ENCODE assay signal across 9 mouse cellular contexts in genomic region chr10:61466873-61467272, GRCm38 (mm10). TPM values are rescaled to one million over a fixed set of nuclear protein-coding genes. Genes with fewer than 3 reads are reported as not detected.
DNase-seq lines count a peak whose midpoint lies in the region; ATAC-seq and TF ChIP-seq lines count a peak whose summit lies in the region.
"Had no signal": no experiment of that assay in that cellular context is flagged by ENCODE, and none has a peak within 500 bp of the region (broad histone marks: within the 10 kb centered on the region; RNA-seq: fewer than 3 reads in every experiment).

No protein-coding gene starts in this region.

- no peaks in the 10 kb centered on the region for H3K9me3 ChIP-seq in embryonic facial prominence, embryonic 11.5 days (replicated peaks; ENCODE audit: control insufficient read depth, low read length)
- no peaks in the 10 kb centered on the region for H3K9me3 ChIP-seq in liver, embryonic 13.5 days (replicated peaks)
- H3K9me3 ChIP-seq: hindbrain, embryonic 15.5 days had no signal

- H3K9ac ChIP-seq in embryonic facial prominence, embryonic 11.5 days (replicated peaks; ENCODE audit: low read length), result no peak overlapping the region
- H3K9ac ChIP-seq in liver, embryonic 13.5 days, result no peak overlapping the region
- H3K9ac ChIP-seq: hindbrain, embryonic 15.5 days had no signal

- no peak for ATAC-seq in embryonic facial prominence, embryonic 11.5 days (replicated peaks; ENCODE audit: insufficient number of reproducible peaks, low FRiP score, low TSS enrichment, low read depth)
- no peak; the same call in 1 of the 2 replicates for ATAC-seq in liver, embryonic 13.5 days (ENCODE audit: low read depth)

- 22% methylated on average over 5 of the region's 5 CpGs for WGBS in lung, adult 2 months
- WGBS in embryonic facial prominence, embryonic 11.5 days, result 26% methylated on average over 5 of the region's 5 CpGs
- WGBS in liver, embryonic 13.5 days (ENCODE audit: insufficient replicate concordance), result 23% methylated on average over 5 of the region's 5 CpGs

- no peaks in the 10 kb centered on the region for H3K4me1 ChIP-seq in lung, adult 2 months (ENCODE audit: control insufficient read depth, insufficient read depth, low read length)
- no peaks in the 10 kb centered on the region for H3K4me1 ChIP-seq in embryonic facial prominence, embryonic 11.5 days (ENCODE audit: control insufficient read depth, insufficient read depth, low read length)
- peaks cover 31% of the 10 kb centered on the region for H3K4me1 ChIP-seq in liver, embryonic 13.5 days (replicated peaks)
- H3K4me1 ChIP-seq: hindbrain, embryonic 15.5 days had no signal

- H3K27ac ChIP-seq in embryonic facial prominence, embryonic 11.5 days (replicated peaks; ENCODE audit: low read depth, low read length), result no peak overlapping the region
- H3K27ac ChIP-seq in liver, embryonic 13.5 days, result no peak overlapping the region
- H3K27ac ChIP-seq: hindbrain, embryonic 15.5 days had no signal

- no peak overlapping the region for H3K4me2 ChIP-seq in embryonic facial prominence, embryonic 11.5 days (ENCODE audit: low read depth, low read length)
- no peak overlapping the region for H3K4me2 ChIP-seq in liver, embryonic 13.5 days
- H3K4me2 ChIP-seq: hindbrain, embryonic 15.5 days had no signal

- TF ChIP-seq CTCF in lung, adult 2 months (IDR thresholded peaks at IDR 0.05; ENCODE audit: insufficient read depth, low read length), result peak; percentile 45

- peak; percentile 32 to 63 for DNase-seq in adrenal gland, postnatal 36 days
- DNase-seq in adrenal gland, adult 8-10 months, result no peak
- DNase-seq in lung, adult 2 months, result no peak
- no peak for DNase-seq in lung, adult 18-20 months
- peak; percentile 84 for DNase-seq in embryonic facial prominence, embryonic 11.5 days (ENCODE audit: low spot score)
- peak; percentile 44 for DNase-seq in liver, embryonic 13.5 days
- peak; percentile 58 for DNase-seq in skeletal muscle tissue, adult 2 months (ENCODE audit: low read depth, low spot score)
- DNase-seq in frontal cortex, postnatal 10 days (ENCODE audit: low spot score in 2 of 2), result no peak

- no peak overlapping the region for H3K4me3 ChIP-seq in lung, adult 2 months (replicated peaks; ENCODE audit: extremely low read depth, low read depth, low read length)
- no peak overlapping the region for H3K4me3 ChIP-seq in embryonic facial prominence, embryonic 11.5 days (ENCODE audit: low read depth, low read length)
- H3K4me3 ChIP-seq in liver, embryonic 13.5 days (replicated peaks), result no peak overlapping the region
- H3K4me3 ChIP-seq: hindbrain, embryonic 15.5 days had no signal

- TF ChIP-seq POLR2A in lung, adult 2 months (IDR thresholded peaks at IDR 0.05; ENCODE audit: borderline replicate concordance, extremely low read depth, low read depth, low read length), result no peak

- no peaks in the 10 kb centered on the region for H3K27me3 ChIP-seq in embryonic facial prominence, embryonic 11.5 days (ENCODE audit: control insufficient read depth, insufficient read depth, low read length)
- no peaks in the 10 kb centered on the region for H3K27me3 ChIP-seq in liver, embryonic 13.5 days
- H3K27me3 ChIP-seq: hindbrain, embryonic 15.5 days had no signal

- H3K36me3 ChIP-seq in embryonic facial prominence, embryonic 11.5 days (replicated peaks; ENCODE audit: control insufficient read depth, insufficient read depth, low read depth, low read length), result no peaks in the 10 kb centered on the region
- H3K36me3 ChIP-seq in liver, embryonic 13.5 days, result no peaks in the 10 kb centered on the region
- H3K36me3 ChIP-seq: hindbrain, embryonic 15.5 days had no signal

RNA-seq across cellular contexts. Expression of gene Lrrc20, which starts 8.7 kb away (rescaled TPM):
- 10 to 100 TPM; 15.1 to 24.4 TPM for total RNA-seq in adrenal gland, postnatal 36 days (2021)
- 10 to 100 TPM; 11.9 to 29.3 (median 17.8) TPM for total RNA-seq in adrenal gland, adult 8-10 months (2022)
- polyA plus RNA-seq in lung, adult 2 months (2012; rRNA removed), result 11.3 and 21.1 TPM in 2 replicates
- polyA plus RNA-seq in embryonic facial prominence, embryonic 11.5 days (2014; fragmentation: Nextera tagmentation; extraction: Ambion mirVana), result 11.1 and 11.6 TPM in 2 replicates
- polyA plus RNA-seq in liver, embryonic 13.5 days (2015; fragmentation: Nextera tagmentation; extraction: Ambion mirVana), result 7.8 and 8.1 TPM in 2 replicates

RNA-seq across cellular contexts. Expression of gene Eif4ebp2, which starts 14.4 kb away (rescaled TPM):
- total RNA-seq in adrenal gland, postnatal 36 days (2021), result 100 to 1,000 TPM; 100 to 110 TPM
- total RNA-seq in adrenal gland, adult 8-10 months (2022), result 100 to 1,000 TPM in 1 of 4 experiments, 10 to 100 TPM in 3; 82.0 to 113 (median 91.2) TPM
- 101 and 132 TPM in 2 replicates for polyA plus RNA-seq in lung, adult 2 months (2012; rRNA removed)
- polyA plus RNA-seq in embryonic facial prominence, embryonic 11.5 days (2014; fragmentation: Nextera tagmentation; extraction: Ambion mirVana), result 27.8 and 35.2 TPM in 2 replicates
- 47.4 and 50.8 TPM in 2 replicates for polyA plus RNA-seq in liver, embryonic 13.5 days (2015; fragmentation: Nextera tagmentation; extraction: Ambion mirVana)

RNA-seq across cellular contexts. Expression of gene Nodal, which starts 49.1 kb away (rescaled TPM):
- not detected for total RNA-seq in adrenal gland, postnatal 36 days (2021)
- not detected for total RNA-seq in adrenal gland, adult 8-10 months (2022)
- 0.15 and 0.24 TPM in 2 replicates for polyA plus RNA-seq in lung, adult 2 months (2012; rRNA removed)
- 0.20 TPM in 2 replicates for polyA plus RNA-seq in embryonic facial prominence, embryonic 11.5 days (2014; fragmentation: Nextera tagmentation; extraction: Ambion mirVana)
- 0.46 and 0.50 TPM in 2 replicates for polyA plus RNA-seq in liver, embryonic 13.5 days (2015; fragmentation: Nextera tagmentation; extraction: Ambion mirVana)

Comparison
In these comparisons a context has a peak if more than half of its experiments do, and no peak if none do; other contexts are left out.
1. DNase-seq: peak in adrenal gland, postnatal 36 days (2 of 2), embryonic facial prominence, embryonic 11.5 days (single experiment), liver, embryonic 13.5 days (single experiment) and skeletal muscle tissue, adult 2 months (single experiment); none in adrenal gland, adult 8-10 months (single experiment), lung, adult 2 months (single experiment), lung, adult 18-20 months (0 of 2) and frontal cortex, postnatal 10 days (0 of 2).